Comparison of ENCODE assay signal across 8 mouse cellular contexts in the genomic region with DNA sequence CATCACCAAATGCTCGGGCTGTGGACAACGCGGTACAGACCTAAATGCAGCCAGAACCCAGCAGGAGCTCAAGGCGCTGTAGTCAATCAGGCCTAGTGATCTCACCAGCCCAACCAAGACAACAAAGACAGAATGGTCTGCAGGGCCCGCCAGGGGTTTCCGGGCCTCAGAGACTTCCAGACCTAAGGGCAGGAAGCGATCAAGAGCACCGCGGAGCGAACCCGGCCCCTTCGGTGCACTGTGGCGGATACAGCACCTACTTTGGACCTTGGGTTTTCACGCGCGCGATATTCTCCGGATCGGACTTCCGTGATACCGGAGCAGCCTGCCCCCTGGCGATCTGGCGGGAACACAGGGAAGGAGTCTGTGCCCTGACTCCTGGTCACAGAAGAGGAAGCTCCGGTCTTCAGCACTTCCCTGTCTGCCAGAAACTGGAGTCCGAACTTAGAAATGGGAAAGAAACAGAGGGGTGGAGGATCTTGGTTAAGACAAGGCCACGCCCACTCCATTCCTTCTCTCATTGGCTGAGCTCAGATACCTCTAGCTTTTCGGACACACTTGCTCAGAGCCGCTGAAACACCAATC. TPM values are rescaled to one million over a fixed set of nuclear protein-coding genes. Genes with fewer than 3 reads are reported as not detected.
A peak's percentile ranks its signal among the peaks of the same experiment; 100 is the strongest.
DNase-seq lines count a peak whose midpoint lies in the region; ATAC-seq lines count a peak whose summit lies in the region.

Gene Accs (minus strand): TSS at position 439 of the 585 bp plus-strand sequence.

- no peaks in the 10 kb centered on the region for H3K9me3 ChIP-seq in intestine, embryonic 15.5 days
- no peaks in the 10 kb centered on the region for H3K9me3 ChIP-seq in midbrain, embryonic 10.5 days (replicated peaks)

- peaks cover 8% of the 10 kb centered on the region; the same call in 1 of the 2 replicates for H3K4me1 ChIP-seq in intestine, embryonic 15.5 days (replicated peaks)
- peaks cover 19% of the 10 kb centered on the region for H3K4me1 ChIP-seq in midbrain, embryonic 10.5 days

- peak within 1 kb of the TSS; percentile 48 for H3K4me3 ChIP-seq in intestine, embryonic 15.5 days (replicated peaks)
- H3K4me3 ChIP-seq in midbrain, embryonic 10.5 days, result peak within 1 kb of the TSS; percentile 79

- DNase-seq in adrenal gland, adult 8-10 months, result peak; percentile 78
- peak; percentile 67 for DNase-seq in embryo, embryonic 11.5 days (ENCODE audit: low read depth, low spot score)
- peak; percentile 45 to 75 for DNase-seq in gastrocnemius, postnatal 4 days (ENCODE audit: low spot score in 2 of 2)
- DNase-seq in left cerebral cortex, postnatal 36 days (ENCODE audit: low spot score in 2 of 2), result peak; percentile 42 to 50
- DNase-seq in midbrain, embryonic 10.5 days (ENCODE audit: low spot score), result peak; percentile 80
- DNase-seq in right cerebral cortex, postnatal 36 days (ENCODE audit: low spot score in 2 of 2), result peak; percentile 14 to 35
- DNase-seq in urinary bladder, postnatal 4 days (ENCODE audit: low spot score in 2 of 2), result peak; percentile 71 to 80

- H3K36me3 ChIP-seq in intestine, embryonic 15.5 days, result no peaks in the 10 kb centered on the region
- H3K36me3 ChIP-seq in midbrain, embryonic 10.5 days, result peaks cover 32% of the 10 kb centered on the region

- intact Hi-C loops in left cerebral cortex, postnatal 36 days (cut with DNase I), result no loop called here

- H3K4me2 ChIP-seq in intestine, embryonic 15.5 days (replicated peaks), result peak within 1 kb of the TSS; percentile 67

- ATAC-seq in intestine, embryonic 15.5 days, result peak; percentile 93

- H3K27ac ChIP-seq in intestine, embryonic 15.5 days, result peak within 1 kb of the TSS; percentile 81
- H3K27ac ChIP-seq in midbrain, embryonic 10.5 days (replicated peaks), result peak within 1 kb of the TSS; percentile 93

- H3K9ac ChIP-seq in intestine, embryonic 15.5 days, result peak within 1 kb of the TSS; percentile 57

- WGBS in intestine, embryonic 15.5 days, result under 1% methylated on average over 28 of the region's 28 CpGs
- under 1% methylated on average over 28 of the region's 28 CpGs for WGBS in midbrain, embryonic 10.5 days

- no peaks in the 10 kb centered on the region for H3K27me3 ChIP-seq in intestine, embryonic 15.5 days (replicated peaks)
- H3K27me3 ChIP-seq in midbrain, embryonic 10.5 days (ENCODE audit: low read depth, poor library complexity, severe bottlenecking), result 0 out of 2 replicates have a peak, but pooled peaks cover 7% of the 10 kb centered on the region

RNA-seq across cellular contexts. Expression of gene Accs, which starts in this region (rescaled TPM):
- total RNA-seq in adrenal gland, adult 8-10 months (2022), result 10 to 100 TPM; 11.8 to 20.3 (median 15.2) TPM
- 10 to 100 TPM; 11.2 to 12.2 TPM for total RNA-seq in gastrocnemius, postnatal 4 days (2021)
- polyA plus RNA-seq in intestine, embryonic 15.5 days (2015; fragmentation: Nextera tagmentation; extraction: Ambion mirVana), result 5.4 and 6.8 TPM in 2 replicates
- 1 to 10 TPM; 2.5 to 4.0 TPM for total RNA-seq in left cerebral cortex, postnatal 36 days (2021)
- 7.2 and 9.3 TPM in 2 replicates for polyA plus RNA-seq in midbrain, embryonic 10.5 days (2016; fragmentation: Nextera tagmentation; extraction: Ambion mirVana)

Comparison
In these comparisons a context has a peak if more than half of its experiments do, and no peak if none do; other contexts are left out.
1. Peak in every context shown above with its lines: DNase-seq, ATAC-seq, H3K4me3 ChIP-seq and H3K27ac ChIP-seq.
2. DNase-seq: peak in every context shown above with its lines; median percentile 80 in midbrain, embryonic 10.5 days; 78 in adrenal gland, adult 8-10 months; 76 in urinary bladder, postnatal 4 days; 67 in embryo, embryonic 11.5 days; 60 in gastrocnemius, postnatal 4 days; 46 in left cerebral cortex, postnatal 36 days; 24 in right cerebral cortex, postnatal 36 days.